Mouse (Mus musculus) adrenal gland, adult 2 months (tissue): ENCODE data around the gene Aldh4a1. TPM values are rescaled to one million over a fixed set of nuclear protein-coding genes. Genes with fewer than 3 reads are reported as not detected.

Source experiments
- DNase-seq: peaks from one replicate; pipeline ENCODE4 v3.0.0; 2021
- polyA plus RNA-seq: library from polyadenylated mRNA; depleted of rRNA; stranded (reverse); fragments of >200 nt; gene quantifications from 2 replicates; pipeline ENCODE4 v1.2.3, GENCODE M21; 2012
- total RNA-seq, 2 experiments: library from RNA; stranded (reverse); gene quantifications; 2 replicates each; pipeline ENCODE4 v1.2.3; 2021

The Aldh4a1 gene
- total and polyA plus RNA-seq, 3 experiments, result 77.6 to 280 (median 145) TPM

GRCm38 (mm10) chr4:139619765-139620164, 2.9 kb upstream of the Aldh4a1 start:
- peak; percentile 76 for DNase-seq

GRCm38 (mm10) chr4:139623434-139624115, 909 bp downstream of the Aldh4a1 start:
- DNase-seq, result no peak

DNA sequence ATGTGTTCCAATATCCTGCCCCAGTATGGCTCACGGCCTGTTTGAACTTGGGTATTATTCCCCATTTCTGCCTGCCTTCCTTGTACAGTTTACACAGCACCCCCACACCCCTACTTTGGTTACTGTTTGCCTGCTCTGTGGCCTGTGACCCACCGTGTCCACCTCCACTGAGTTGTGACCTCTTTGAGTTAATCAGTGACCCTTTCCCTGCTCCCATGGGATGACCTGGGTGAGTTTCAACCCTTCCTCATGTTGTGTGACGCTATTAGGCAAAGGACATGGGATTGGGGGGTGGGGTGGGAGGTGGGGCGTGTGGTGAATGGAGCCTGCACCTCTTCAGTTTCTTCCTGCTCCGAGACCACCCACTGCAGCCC, 1.4 kb downstream of the Aldh4a1 start:
- DNase-seq, result no peak

DNA sequence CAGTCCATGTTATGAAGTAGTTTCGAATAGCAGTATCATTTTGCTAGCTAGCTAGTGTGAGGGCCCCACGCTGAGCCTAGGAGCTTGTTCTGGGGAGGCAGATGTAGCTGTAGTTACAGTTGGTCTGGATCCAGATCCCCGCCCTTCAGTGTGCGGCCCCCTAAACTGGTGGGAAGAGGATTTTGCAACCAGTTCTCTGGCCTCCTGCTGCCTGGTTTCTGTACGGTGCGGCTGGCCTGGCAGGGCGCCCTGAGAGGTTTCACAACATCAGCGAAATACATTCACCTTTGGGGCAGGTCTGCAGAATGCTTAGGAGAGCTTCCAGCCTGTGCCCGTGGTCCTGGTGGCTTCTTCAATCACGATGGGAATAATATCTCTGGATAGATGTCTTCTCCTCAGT, 2.0 kb downstream of the Aldh4a1 start:
- peak; percentile 79 for DNase-seq

GRCm38 (mm10) chr4:139627361-139627760, 4.7 kb downstream of the Aldh4a1 start:
- no peak for DNase-seq

GRCm38 (mm10) chr4:139630171-139630570, 7.5 kb downstream of the Aldh4a1 start:
- no peak for DNase-seq

DNA sequence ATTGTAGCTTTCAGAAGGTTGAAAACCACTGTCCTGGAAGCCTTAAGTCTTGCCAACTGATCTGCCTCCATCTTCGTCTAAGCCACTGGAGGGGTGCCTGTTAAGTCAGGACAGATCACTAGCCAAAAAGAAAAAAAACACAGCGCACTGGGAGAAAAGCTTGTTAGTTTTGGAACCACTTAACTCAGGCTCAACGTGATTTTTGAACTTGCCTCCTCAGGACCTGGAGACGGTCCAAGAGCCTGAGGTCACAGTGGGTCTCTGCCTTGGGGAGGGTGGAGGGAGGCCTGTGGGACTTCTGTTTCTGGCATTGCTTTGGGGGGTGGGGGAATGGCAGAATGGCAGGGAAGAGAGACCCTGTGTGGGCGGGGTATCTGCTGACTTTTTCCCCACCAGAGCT, 8.5 kb downstream of the Aldh4a1 start:
- peak; percentile 52 for DNase-seq

DNA sequence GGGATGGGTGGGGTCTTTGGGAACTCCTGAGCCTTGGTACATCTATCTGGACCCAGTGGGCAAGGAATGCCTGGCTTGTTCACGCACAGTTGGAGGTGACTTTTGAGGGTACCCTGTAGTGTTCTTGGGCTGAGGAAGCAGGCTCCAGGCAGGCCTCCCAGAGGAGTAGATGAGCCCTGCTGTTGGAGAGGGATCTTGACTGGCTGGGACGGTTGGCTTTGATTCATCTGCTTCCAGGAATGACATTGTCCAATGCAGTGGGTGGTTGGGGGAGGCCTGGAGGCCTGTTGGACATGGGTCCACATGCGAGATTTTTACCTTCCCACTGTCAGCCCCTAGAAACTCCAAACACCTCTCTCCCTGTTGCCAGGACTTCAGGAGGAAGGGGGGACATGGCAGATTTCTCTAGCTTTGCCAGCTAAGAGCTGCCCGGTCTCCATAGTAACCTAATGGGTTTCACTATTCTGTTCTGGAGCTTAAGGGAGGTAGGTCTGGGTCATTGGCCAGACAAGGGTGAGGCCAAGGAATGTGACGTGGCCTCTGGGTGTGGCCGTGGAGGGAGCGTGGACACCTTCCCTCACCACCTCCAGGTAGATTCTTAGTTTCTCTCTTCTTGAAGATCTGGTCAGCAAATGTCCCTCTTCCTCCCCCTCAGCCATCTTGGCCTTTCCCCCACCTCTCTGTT, 9.0 kb downstream of the Aldh4a1 start:
- no peak for DNase-seq

GRCm38 (mm10) chr4:139632254-139632580, 9.6 kb downstream of the Aldh4a1 start:
- DNase-seq, result no peak

- DNase-seq, result peak; percentile 63
Measured at GRCm38 (mm10) chr4:139636373-139636772, 13.7 kb downstream of the Aldh4a1 start.

DNA sequence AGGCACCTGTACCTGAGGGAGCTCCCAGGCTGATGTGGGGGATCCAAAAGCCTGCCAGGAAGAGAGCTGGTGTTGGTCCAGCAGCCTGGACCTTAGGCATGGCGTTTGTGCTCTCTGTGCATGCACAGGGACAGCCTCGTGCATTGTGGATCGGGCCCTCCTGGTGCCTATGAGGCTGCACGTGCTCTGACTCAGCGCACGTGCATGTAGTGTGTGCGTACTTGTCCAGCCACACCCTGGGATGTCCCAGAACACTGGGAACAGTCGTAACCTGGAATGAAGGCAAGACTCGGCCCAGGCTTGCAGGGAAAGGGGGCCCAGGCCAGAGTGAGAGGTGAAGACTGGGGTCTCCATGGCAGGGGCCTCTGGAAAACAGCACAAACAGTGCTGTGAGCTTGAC, 15.2 kb downstream of the Aldh4a1 start:
- DNase-seq, result no peak

- no peak for DNase-seq
Measured at GRCm38 (mm10) chr4:139638356-139638755, 15.7 kb downstream of the Aldh4a1 start.

DNA sequence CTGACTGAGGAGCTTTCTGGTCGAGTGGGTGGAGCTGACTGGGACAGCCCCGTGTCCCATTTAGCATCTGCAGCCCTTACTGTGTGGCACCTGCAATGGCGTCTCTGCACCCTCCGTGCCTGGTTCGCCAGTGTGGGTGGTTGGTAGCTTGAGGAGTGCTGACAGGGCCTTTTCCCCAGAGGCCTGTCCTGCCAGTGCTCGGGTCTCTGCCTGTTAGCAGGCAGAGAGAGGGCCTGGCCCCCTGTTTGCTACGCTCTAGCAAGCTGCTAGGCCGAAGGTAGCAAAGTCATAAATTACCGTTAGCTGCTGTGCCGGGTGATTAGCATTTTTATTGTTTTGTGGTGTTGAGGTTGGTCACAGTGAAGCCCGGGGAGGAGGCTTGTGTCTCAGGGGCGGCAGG, 17.1 kb downstream of the Aldh4a1 start:
- no peak for DNase-seq

DNA sequence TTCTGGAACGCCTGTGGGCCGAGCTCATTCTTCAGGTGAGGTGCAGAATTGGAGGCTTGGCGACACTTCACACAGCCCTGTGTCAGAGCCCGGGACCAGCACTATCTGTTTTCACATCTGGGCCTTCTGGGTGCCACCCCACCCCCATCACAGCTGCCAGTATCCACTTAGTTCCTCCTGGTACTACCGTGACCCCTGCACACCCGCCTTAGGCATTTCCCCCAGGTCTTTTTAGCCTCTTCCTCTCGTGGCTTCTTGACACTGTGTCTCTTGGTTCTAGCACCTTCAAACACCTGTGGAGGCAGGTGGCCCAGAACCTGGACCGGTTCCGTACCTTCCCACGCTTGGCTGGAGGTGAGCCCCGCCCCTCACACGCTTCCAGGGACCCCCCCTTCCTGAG, 17.7 kb downstream of the Aldh4a1 start:
- no peak for DNase-seq

DNA sequence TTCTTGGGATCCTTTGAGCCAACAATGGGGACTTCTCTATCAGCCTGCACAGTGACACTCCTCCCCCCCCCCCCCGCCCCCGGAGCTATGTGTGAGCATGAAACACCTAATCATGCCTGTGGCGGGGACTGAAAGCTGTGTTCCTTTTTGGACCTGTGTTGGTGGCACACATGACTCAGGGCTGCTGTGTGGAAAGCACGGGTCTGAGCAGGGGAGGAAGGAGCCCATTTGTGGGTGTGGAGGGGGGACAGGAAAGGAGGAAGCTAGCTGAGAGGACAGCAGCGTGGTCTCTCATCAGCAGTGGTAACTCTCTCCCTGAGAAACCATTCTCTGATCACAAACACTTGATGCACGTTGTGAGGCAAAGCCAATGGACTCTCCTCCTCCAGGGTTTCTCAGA, 18.1 kb downstream of the Aldh4a1 start:
- DNase-seq, result no peak

DNA sequence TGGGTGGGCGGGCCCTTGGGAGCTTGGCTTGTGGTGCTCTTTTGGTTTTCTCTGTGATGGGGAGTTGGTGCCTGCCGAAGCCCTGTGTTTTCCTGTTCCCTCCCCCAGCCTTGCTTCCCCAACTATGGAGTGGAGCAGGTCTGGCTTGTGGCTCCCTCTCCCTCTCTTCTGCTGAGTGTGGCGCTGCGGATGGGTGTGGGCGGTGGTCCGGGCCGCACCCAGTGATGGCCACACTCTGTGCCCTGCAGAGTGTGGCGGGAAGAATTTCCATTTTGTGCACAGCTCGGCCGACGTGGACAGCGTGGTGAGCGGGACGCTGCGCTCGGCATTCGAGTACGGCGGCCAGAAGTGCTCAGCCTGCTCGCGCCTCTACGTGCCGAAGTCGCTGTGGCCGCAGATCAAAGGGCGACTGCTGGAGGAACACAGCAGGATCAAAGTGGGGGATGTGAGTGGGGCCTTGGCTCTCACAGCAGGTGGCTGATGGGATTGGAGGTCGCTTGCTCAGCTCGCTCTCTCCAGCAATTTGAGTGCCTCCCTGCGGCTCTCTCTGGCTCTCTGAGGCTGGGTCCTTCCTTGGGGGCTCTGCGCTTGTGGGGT, 19.3 kb downstream of the Aldh4a1 start:
- DNase-seq, result peak; percentile 44

GRCm38 (mm10) chr4:139643972-139644371, 21.3 kb downstream of the Aldh4a1 start:
- DNase-seq, result peak; percentile 83

DNA sequence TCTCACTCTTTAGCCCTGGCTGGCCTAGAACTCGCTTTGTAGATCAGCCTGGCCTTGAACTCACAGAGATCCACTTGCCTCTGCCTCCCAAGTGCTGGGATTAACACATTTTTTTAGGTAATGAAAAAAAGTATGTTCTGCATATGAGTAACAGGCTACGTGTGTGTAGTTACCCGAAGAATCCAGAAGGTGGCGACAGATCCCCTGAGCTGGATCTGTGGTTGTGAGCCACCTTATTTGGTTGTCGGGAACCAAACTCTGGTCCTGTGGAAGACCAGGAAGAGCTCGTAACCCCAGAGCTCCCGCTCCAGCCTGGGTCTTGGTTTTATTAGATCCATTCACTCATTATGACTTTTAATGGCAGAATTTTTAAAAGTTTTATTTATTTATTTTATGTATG, 24.2 kb downstream of the Aldh4a1 start:
- no peak for DNase-seq

GRCm38 (mm10) chr4:139650086-139650743, 27.5 kb downstream of the Aldh4a1 start:
- DNase-seq, result no peak

GRCm38 (mm10) chr4:139650907-139651306, 28.2 kb downstream of the Aldh4a1 start:
- no peak for DNase-seq

DNA sequence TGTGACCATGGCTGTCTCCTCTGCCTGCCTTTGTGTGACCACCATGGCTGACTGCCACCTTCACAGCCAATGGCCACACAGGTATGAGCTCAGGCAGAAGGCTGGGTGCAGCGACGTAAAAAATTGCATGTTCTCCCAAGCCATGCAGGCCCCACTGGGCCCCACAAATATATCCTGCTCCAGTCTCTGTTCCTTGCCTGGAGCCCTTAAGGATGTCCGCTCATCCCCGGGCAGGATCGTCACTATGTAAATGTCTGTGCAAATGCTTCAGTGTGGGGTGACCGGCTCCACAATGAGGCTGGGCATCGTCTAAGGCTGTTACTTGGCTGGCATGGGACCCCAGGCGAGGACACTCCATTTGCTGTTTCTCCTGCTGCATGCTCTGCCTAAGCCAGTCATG, 30.6 kb downstream of the Aldh4a1 start, which contains the start of gene Tas1r2:
Gene Tas1r2 (plus strand): TSS at position 301 of the 400 bp plus-strand sequence.
- no peak for DNase-seq

DNA sequence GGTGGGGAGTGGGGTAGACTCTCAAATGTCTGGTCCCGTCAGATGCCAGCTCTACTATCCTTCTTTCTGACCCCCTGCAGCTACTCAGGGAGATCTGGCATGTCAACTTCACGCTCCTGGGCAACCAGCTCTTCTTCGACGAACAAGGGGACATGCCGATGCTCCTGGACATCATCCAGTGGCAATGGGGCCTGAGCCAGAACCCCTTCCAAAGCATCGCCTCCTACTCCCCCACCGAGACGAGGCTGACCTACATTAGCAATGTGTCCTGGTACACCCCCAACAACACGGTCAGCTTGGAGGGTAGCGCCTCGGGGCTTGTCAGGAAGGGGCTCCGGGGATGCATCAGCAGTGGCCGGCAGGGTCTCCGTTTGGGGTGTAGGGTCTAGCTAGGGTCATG, 39.2 kb downstream of the Aldh4a1 start:
- no peak for DNase-seq

DNA sequence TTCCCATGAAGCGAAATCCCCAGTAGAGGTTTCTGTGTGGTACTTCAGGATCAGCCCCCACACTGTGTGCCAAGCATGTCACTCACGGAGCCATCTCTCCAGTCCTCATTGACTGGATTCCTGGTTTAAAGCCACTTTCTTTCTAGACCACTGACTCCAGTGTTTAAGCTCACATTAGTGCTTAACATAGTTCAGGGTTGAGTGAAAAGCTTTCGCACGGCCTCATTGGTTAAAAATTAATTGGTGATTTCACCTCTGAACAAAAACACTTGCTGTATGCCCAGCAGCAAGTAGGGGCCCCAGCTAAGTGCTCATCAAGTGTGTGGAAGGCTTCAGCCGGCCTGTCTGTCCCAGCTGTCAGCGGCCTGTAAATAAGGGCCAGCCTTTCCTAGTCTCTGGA, 45.0 kb downstream of the Aldh4a1 start:
- no peak for DNase-seq
